Mouse (Mus musculus) intestine, embryonic 16.5 days (tissue): ENCODE results near the gene Cog5. TPM values are rescaled to one million over a fixed set of nuclear protein-coding genes. Genes with fewer than 3 reads are reported as not detected.

ENCODE experiments used
- ATAC-seq: fragments of 200-750 bp; cut with Nextera tagmentation; 2 replicates; pipeline ENCODE4 v1.8.0; 2017; ENCODE audit warnings: moderate TSS enrichment, moderate library complexity
- H3K27ac ChIP-seq: fragments of 300-500 bp; sonication (generic); 2 replicates; pipeline ENCODE4 v1.5.1; 2014; ENCODE audit warnings: mild to moderate bottlenecking, low read length
- H3K27me3 ChIP-seq: fragments of 300-500 bp; sonication (generic); replicated peaks from 2 replicates; pipeline ENCODE4 v1.6.1; 2014; ENCODE audit warnings: low read length, control low read depth, mixed read lengths; ENCODE audit not compliant: control insufficient read depth, insufficient read depth
- H3K36me3 ChIP-seq: fragments of 300-500 bp; sonication (generic); 2 replicates; pipeline ENCODE4 v1.6.1; 2014; ENCODE audit warnings: low read length, control low read depth; ENCODE audit not compliant: control insufficient read depth, insufficient read depth
- H3K4me1 ChIP-seq: fragments of 300-500 bp; sonication (generic); 2 replicates; pipeline ENCODE4 v1.6.1; 2014; ENCODE audit warnings: low read length, control low read depth, mixed read lengths; ENCODE audit not compliant: control insufficient read depth, insufficient read depth
- H3K4me2 ChIP-seq: fragments of 300-500 bp; sonication (generic); 2 replicates; pipeline ENCODE4 v1.6.1; 2014; ENCODE audit warnings: low read depth, low read length, control low read depth
- H3K4me3 ChIP-seq: fragments of 300-500 bp; sonication (generic); 2 replicates; pipeline ENCODE4 v1.5.1; 2014; ENCODE audit warnings: mild to moderate bottlenecking, low read length
- H3K9ac ChIP-seq: fragments of 300-500 bp; sonication (generic); 2 replicates; pipeline ENCODE4 v1.6.1; 2014; ENCODE audit warnings: low read depth, low read length
- H3K9me3 ChIP-seq: fragments of 300-500 bp; sonication (generic); 2 replicates; pipeline ENCODE4 v1.6.1; 2016; ENCODE audit warnings: low read length, control low read depth; ENCODE audit not compliant: control insufficient read depth
- WGBS: fragments of 180-500 bp; shearing (Covaris S2); extraction: QIAGEN DNeasy Blood & Tissue Kit; methylation state at CpG from one replicate; pipeline ENCODE4 v1.1.7; 2014; 5-methylcytosine and 5-hydroxymethylcytosine counted together
- polyA plus RNA-seq: library from polyadenylated mRNA; unstranded; fragments of >200 nt; fragmentation: Nextera tagmentation; extraction: Ambion mirVana; gene quantifications from 2 replicates; pipeline ENCODE4 v1.2.1, GENCODE M21; 2015

Cog5 gene
- polyA plus RNA-seq, 1 experiment from 2014 or later: 20.6 TPM

GRCm38 (mm10) chr12:31635240-31635607, 19.4 kb upstream of the Cog5 start:
- 88% methylated on average over 3 of the region's 3 CpGs for WGBS
- no peaks in the 10 kb centered on the region for H3K27me3 ChIP-seq
- H3K9me3 ChIP-seq: no peaks in the 10 kb centered on the region
- ATAC-seq: no peak; the same call in 1 of the 2 replicates
- H3K4me3 ChIP-seq: no peak overlapping the region
- no peaks in the 10 kb centered on the region for H3K36me3 ChIP-seq
- H3K9ac ChIP-seq: no peak overlapping the region
- peak overlapping the region; percentile 95; the same call in 1 of the 2 replicates for H3K4me2 ChIP-seq
- no peak overlapping the region for H3K27ac ChIP-seq
- no peaks in the 10 kb centered on the region for H3K4me1 ChIP-seq

- no peak for ATAC-seq
- H3K9me3 ChIP-seq: no peaks in the 10 kb centered on the region
- no peak overlapping the region for H3K27ac ChIP-seq
- H3K4me2 ChIP-seq: peak overlapping the region; percentile 43
- 76% methylated on average over 5 of the region's 5 CpGs for WGBS
- H3K4me3 ChIP-seq: 0 out of 2 replicates have a peak overlapping the region, but pooled peaks have one; percentile 1
- H3K27me3 ChIP-seq: no peaks in the 10 kb centered on the region
- H3K9ac ChIP-seq: no peak overlapping the region
- H3K36me3 ChIP-seq: no peaks in the 10 kb centered on the region
- peaks cover 6% of the 10 kb centered on the region for H3K4me1 ChIP-seq
These were observed 1.1 kb upstream of the Cog5 start for GRCm38 (mm10) chr12:31653611-31654010.

- H3K27ac ChIP-seq: peak overlapping the region; percentile 69
- no peaks in the 10 kb centered on the region for H3K36me3 ChIP-seq
- peak overlapping the region; percentile 77 for H3K4me2 ChIP-seq
- H3K4me1 ChIP-seq: peaks cover 6% of the 10 kb centered on the region
- H3K27me3 ChIP-seq: no peaks in the 10 kb centered on the region
- peak overlapping the region; percentile 86 for H3K9ac ChIP-seq
- H3K4me3 ChIP-seq: peak overlapping the region; percentile 88
- under 1% methylated on average over 29 of the region's 29 CpGs for WGBS
- H3K9me3 ChIP-seq: no peaks in the 10 kb centered on the region
- peak; percentile 83 for ATAC-seq
These were observed 352 bp downstream of the Cog5 start for GRCm38 (mm10) chr12:31654965-31655477.

- peaks cover 6% of the 10 kb centered on the region for H3K4me1 ChIP-seq
- H3K9me3 ChIP-seq: no peaks in the 10 kb centered on the region
- 90% methylated on average over 2 of the region's 2 CpGs for WGBS
- H3K36me3 ChIP-seq: no peaks in the 10 kb centered on the region
- no peak overlapping the region for H3K27ac ChIP-seq
- ATAC-seq: no peak
- no peak overlapping the region for H3K4me2 ChIP-seq
- no peak overlapping the region for H3K4me3 ChIP-seq
- H3K27me3 ChIP-seq: no peaks in the 10 kb centered on the region
- H3K9ac ChIP-seq: no peak overlapping the region
These were observed 2.2 kb downstream of the Cog5 start for GRCm38 (mm10) chr12:31656841-31657240.

- Histone ChIP-seq H3K27me3 (no peaks in the 10 kb centered on the region), H3K4me3 (no peak overlapping the region), H3K9ac (no peak overlapping the region), H3K9me3 (no peaks in the 10 kb centered on the region), H3K36me3 (0 out of 2 replicates have a peak, but pooled peaks cover 4% of the 10 kb centered on the region), H3K4me1 (no peaks in the 10 kb centered on the region), H3K27ac (no peak overlapping the region), H3K4me2 (no peak overlapping the region)
- no peak for ATAC-seq
- WGBS: 80% methylated on average over 6 of the region's 6 CpGs
These were observed 11.3 kb downstream of the Cog5 start for GRCm38 (mm10) chr12:31665999-31666398.

- no peak for ATAC-seq
- Histone ChIP-seq H3K4me1 (no peaks in the 10 kb centered on the region), H3K4me3 (no peak overlapping the region), H3K27me3 (no peaks in the 10 kb centered on the region), H3K27ac (no peak overlapping the region), H3K4me2 (no peak overlapping the region), H3K36me3 (0 out of 2 replicates have a peak, but pooled peaks cover 4% of the 10 kb centered on the region), H3K9ac (no peak overlapping the region), H3K9me3 (no peaks in the 10 kb centered on the region)
- 74% methylated on average over 3 of the region's 3 CpGs for WGBS
These were observed 12.5 kb downstream of the Cog5 start for GRCm38 (mm10) chr12:31667187-31667586.

GRCm38 (mm10) chr12:31686679-31687078, 32.0 kb downstream of the Cog5 start:
- WGBS: 95% methylated on average over 3 of the region's 3 CpGs

GRCm38 (mm10) chr12:31693278-31693677, 38.6 kb downstream of the Cog5 start:
- Histone ChIP-seq H3K9me3 (peaks cover 4% of the 10 kb centered on the region; the same call in 1 of the 2 replicates), H3K9ac (no peak overlapping the region)
- 86% methylated on average over 1 of the region's 1 CpGs for WGBS

More at GRCm38 (mm10) chr12:31686679-31687078, 32.0 kb downstream of the Cog5 start:
- Histone ChIP-seq H3K4me2 (no peak overlapping the region), H3K9ac (no peak overlapping the region), H3K36me3 (no peaks in the 10 kb centered on the region), H3K27ac (no peak overlapping the region), H3K27me3 (no peaks in the 10 kb centered on the region), H3K4me1 (no peaks in the 10 kb centered on the region), H3K4me3 (no peak overlapping the region), H3K9me3 (no peaks in the 10 kb centered on the region)
- ATAC-seq: no peak

GRCm38 (mm10) chr12:31700623-31701347, 46.1 kb downstream of the Cog5 start:
- Histone ChIP-seq H3K9me3 (peaks cover 4% of the 10 kb centered on the region; the same call in 1 of the 2 replicates), H3K4me2 (no peak overlapping the region), H3K27me3 (no peaks in the 10 kb centered on the region), H3K9ac (no peak overlapping the region), H3K27ac (no peak overlapping the region), H3K36me3 (0 out of 2 replicates have a peak, but pooled peaks cover 2% of the 10 kb centered on the region), H3K4me3 (no peak overlapping the region), H3K4me1 (0 out of 2 replicates have a peak, but pooled peaks cover 3% of the 10 kb centered on the region)
- 58% methylated on average over 5 of the region's 5 CpGs for WGBS
- ATAC-seq: no peak

More at GRCm38 (mm10) chr12:31693278-31693677, 38.6 kb downstream of the Cog5 start:
- Histone ChIP-seq H3K4me1 (no peaks in the 10 kb centered on the region), H3K4me3 (no peak overlapping the region), H3K4me2 (no peak overlapping the region), H3K27me3 (no peaks in the 10 kb centered on the region), H3K27ac (no peak overlapping the region), H3K36me3 (0 out of 2 replicates have a peak, but pooled peaks cover 2% of the 10 kb centered on the region)
- ATAC-seq: no peak
